Mouse (Mus musculus) lung, postnatal 36 days (tissue): ENCODE results near the gene Prkar2b.

Experiments
- DNase-seq: peaks from one replicate; pipeline ENCODE4 v3.0.0; 2022; ENCODE audit warnings: mixed read lengths

Prkar2b gene

GRCm38 (mm10) chr12:31955843-31956242, 105.3 kb downstream of the Prkar2b start:
- DNase-seq = no peak

GRCm38 (mm10) chr12:31950659-31951031, 110.5 kb downstream of the Prkar2b start:
- DNase-seq = no peak

- DNase-seq = peak; percentile 100
Measured at GRCm38 (mm10) chr12:31949759-31950658, 111.1 kb downstream of the Prkar2b start, which contains the start of gene Hbp1. Gene Hbp1, minus strand, starts transcription at chr12:31950535.

- peak; percentile 97 for DNase-seq
Measured at GRCm38 (mm10) chr12:31949193-31949741, 111.8 kb downstream of the Prkar2b start.

- DNase-seq = no peak
Measured at GRCm38 (mm10) chr12:31948101-31949000, 112.7 kb downstream of the Prkar2b start.

- peak; percentile 59 for DNase-seq
Measured at GRCm38 (mm10) chr12:31947476-31947875, 113.6 kb downstream of the Prkar2b start.

- DNase-seq = no peak
Measured at GRCm38 (mm10) chr12:31944405-31944804, 116.7 kb downstream of the Prkar2b start.

GRCm38 (mm10) chr12:31943020-31943654, 118.0 kb downstream of the Prkar2b start:
- no peak for DNase-seq

- no peak for DNase-seq
Measured at GRCm38 (mm10) chr12:31939026-31939425, 122.1 kb downstream of the Prkar2b start.

- no peak for DNase-seq
Measured at GRCm38 (mm10) chr12:31938391-31938997, 122.6 kb downstream of the Prkar2b start.

GRCm38 (mm10) chr12:31937613-31938012, 123.5 kb downstream of the Prkar2b start:
- DNase-seq = no peak

GRCm38 (mm10) chr12:31936657-31937300, 124.3 kb downstream of the Prkar2b start:
- DNase-seq = no peak

- no peak for DNase-seq
Measured at GRCm38 (mm10) chr12:31931818-31932217, 129.3 kb downstream of the Prkar2b start.

GRCm38 (mm10) chr12:31928498-31928897, 132.6 kb downstream of the Prkar2b start:
- no peak for DNase-seq

- DNase-seq = peak; percentile 66
Measured at GRCm38 (mm10) chr12:31926661-31927061, 134.4 kb downstream of the Prkar2b start.

GRCm38 (mm10) chr12:31925343-31925742, 135.8 kb downstream of the Prkar2b start:
- DNase-seq = no peak

GRCm38 (mm10) chr12:31924135-31924534, 137.0 kb downstream of the Prkar2b start:
- no peak for DNase-seq

GRCm38 (mm10) chr12:31920464-31921405, 140.4 kb downstream of the Prkar2b start:
- no peak for DNase-seq

GRCm38 (mm10) chr12:31917245-31917644, 143.9 kb downstream of the Prkar2b start:
- peak; percentile 53 for DNase-seq

- DNase-seq = no peak
Measured at GRCm38 (mm10) chr12:31916691-31917090, 144.4 kb downstream of the Prkar2b start.
